Mouse (Mus musculus): ENCODE data around the gene Dusp22. TPM values are rescaled to one million over a fixed set of nuclear protein-coding genes. Genes with fewer than 3 reads are reported as not detected.

Gene Dusp22
- polyA plus RNA-seq, 1 experiment from 2014 or later = 16.8 TPM

DNA sequence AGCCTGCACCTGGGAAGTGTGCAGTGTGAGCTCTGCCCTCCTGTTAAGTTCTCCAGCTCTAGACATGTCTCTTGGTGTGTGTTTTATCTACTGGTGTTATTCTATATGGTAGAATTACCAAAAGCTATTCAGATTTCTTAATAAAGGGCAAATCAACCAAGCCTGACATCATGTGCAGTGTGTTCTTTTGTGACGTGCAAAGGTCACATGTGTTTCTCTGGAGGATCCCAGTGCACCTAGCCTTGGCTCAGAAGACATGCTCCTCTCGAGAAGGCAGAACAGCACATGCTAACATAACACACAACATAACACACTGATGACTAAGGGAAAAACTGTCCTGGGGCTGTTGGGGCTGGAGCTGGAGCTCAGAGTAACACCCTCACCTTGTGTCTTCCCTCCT lies 51.3 kb downstream of the Dusp22 start:
- Histone ChIP-seq H3K4me3 (replicated peaks) (no peak overlapping the region), H3K4me2 (replicated peaks) (no peak overlapping the region), H3K36me3 (no peaks in the 10 kb centered on the region), H3K4me1 (replicated peaks) (no peaks in the 10 kb centered on the region), H3K9ac (no peak overlapping the region), H3K27me3 (replicated peaks) (no peaks in the 10 kb centered on the region), H3K9me3 (no peaks in the 10 kb centered on the region), H3K27ac (no peak overlapping the region)
- 80% methylated on average over 2 of the region's 2 CpGs for WGBS
- ATAC-seq = no peak

DNA sequence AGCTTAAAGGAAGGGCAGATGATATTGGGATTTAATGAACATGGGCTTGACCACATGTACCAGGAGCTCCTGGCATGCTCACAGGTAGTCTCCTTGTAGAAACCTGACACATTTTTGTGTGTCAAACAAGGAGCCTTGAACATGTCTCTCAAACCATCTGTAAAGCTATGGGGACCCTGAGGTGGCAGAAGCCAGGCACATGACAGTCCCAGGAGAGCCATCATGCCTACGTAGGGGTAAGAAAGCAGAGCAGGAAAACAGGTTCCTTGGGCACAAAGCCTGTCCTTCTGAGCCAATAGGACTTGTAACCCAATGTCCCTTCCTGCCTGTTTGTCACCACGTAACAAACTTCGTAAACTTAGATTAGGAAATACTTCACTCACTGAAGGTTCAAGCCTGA lies 51.9 kb downstream of the Dusp22 start:
- no peak overlapping the region for H3K27ac ChIP-seq
- no peaks in the 10 kb centered on the region for H3K36me3 ChIP-seq
- H3K4me1 ChIP-seq (replicated peaks) = no peaks in the 10 kb centered on the region
- no peak overlapping the region for H3K9ac ChIP-seq
- H3K27me3 ChIP-seq (replicated peaks) = no peaks in the 10 kb centered on the region
- H3K4me2 ChIP-seq (replicated peaks) = no peak overlapping the region
- 92% methylated on average over 3 of the region's 3 CpGs for WGBS
- H3K4me3 ChIP-seq (replicated peaks) = no peak overlapping the region
- no peaks in the 10 kb centered on the region for H3K9me3 ChIP-seq
- no peak for ATAC-seq

DNA sequence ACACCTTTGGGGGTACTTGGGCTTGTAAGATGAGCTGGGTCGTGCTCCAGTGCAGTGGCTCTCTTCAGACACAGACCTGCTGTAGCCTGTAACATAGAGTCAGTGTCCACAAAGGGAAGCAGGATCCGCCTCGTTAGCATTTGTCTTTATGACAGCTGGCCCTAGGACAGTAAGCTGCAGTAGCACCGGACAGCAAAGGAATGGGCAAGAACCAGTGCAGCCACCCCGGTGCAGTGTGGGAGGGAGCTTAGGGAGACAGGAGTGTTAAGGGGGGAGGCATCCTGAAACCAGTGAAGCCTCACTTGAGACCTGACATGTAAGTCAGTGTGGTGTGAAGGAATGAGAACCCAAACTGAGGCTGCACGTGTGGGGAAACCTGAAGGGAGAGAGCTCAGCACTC lies 52.5 kb downstream of the Dusp22 start:
- no peak overlapping the region for H3K4me2 ChIP-seq (replicated peaks)
- H3K9ac ChIP-seq = no peak overlapping the region
- H3K27ac ChIP-seq = no peak overlapping the region
- H3K27me3 ChIP-seq (replicated peaks) = no peaks in the 10 kb centered on the region
- no peak overlapping the region for H3K4me3 ChIP-seq (replicated peaks)
- H3K4me1 ChIP-seq (replicated peaks) = no peaks in the 10 kb centered on the region
- no peaks in the 10 kb centered on the region for H3K36me3 ChIP-seq
- ATAC-seq = no peak
- H3K9me3 ChIP-seq = no peaks in the 10 kb centered on the region
- 71% methylated on average over 6 of the region's 6 CpGs for WGBS

DNA sequence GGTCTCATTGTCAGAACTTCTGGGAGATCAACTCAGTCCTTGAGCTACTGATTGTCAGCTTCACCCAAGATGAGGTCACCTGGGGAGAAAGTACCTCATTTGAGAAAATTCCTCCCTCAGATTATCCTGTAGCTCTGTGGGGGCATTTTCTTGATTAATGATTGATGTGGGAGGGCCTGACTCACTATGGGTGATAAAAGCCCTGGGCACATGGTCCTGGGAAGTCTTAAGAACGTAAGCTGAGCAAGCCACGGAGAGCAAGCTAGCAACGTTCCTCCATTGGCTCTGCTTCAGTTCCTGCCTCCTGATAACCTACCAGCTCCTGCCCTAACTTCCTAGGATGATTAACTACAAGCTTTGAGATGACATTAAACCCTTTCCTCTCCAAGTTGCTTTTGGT lies 53.8 kb downstream of the Dusp22 start:
- Histone ChIP-seq H3K4me2 (replicated peaks) (no peak overlapping the region), H3K27me3 (replicated peaks) (no peaks in the 10 kb centered on the region), H3K4me3 (replicated peaks) (no peak overlapping the region), H3K9ac (no peak overlapping the region), H3K36me3 (no peaks in the 10 kb centered on the region), H3K9me3 (no peaks in the 10 kb centered on the region), H3K4me1 (replicated peaks) (no peaks in the 10 kb centered on the region), H3K27ac (no peak overlapping the region)
- ATAC-seq = no peak
- 47% methylated on average over 3 of the region's 3 CpGs for WGBS

DNA sequence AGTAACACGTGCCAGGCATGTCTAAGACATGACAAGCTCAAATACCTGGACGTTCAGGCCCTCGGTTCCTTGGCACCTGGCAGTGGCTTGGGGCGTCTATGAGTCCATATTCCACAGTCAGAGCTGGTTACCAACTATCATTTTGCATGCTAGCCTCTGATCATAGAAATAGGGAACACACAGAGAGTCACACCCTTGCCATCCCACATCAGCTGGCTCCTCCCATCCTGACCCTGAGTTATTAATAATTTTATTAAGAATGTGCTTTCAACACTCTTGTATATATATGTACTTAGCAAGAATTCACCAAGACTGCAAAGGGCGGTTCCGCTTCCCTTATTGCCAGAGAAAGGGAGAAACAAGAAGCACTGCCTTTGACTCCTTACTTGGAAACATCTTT lies 54.8 kb downstream of the Dusp22 start:
- WGBS = 72% methylated on average over 6 of the region's 6 CpGs
- Histone ChIP-seq H3K27me3 (replicated peaks) (no peaks in the 10 kb centered on the region), H3K27ac (no peak overlapping the region), H3K4me2 (replicated peaks) (no peak overlapping the region), H3K9ac (no peak overlapping the region), H3K36me3 (no peaks in the 10 kb centered on the region), H3K9me3 (no peaks in the 10 kb centered on the region), H3K4me3 (replicated peaks) (no peak overlapping the region), H3K4me1 (replicated peaks) (no peaks in the 10 kb centered on the region)
- no peak for ATAC-seq

DNA sequence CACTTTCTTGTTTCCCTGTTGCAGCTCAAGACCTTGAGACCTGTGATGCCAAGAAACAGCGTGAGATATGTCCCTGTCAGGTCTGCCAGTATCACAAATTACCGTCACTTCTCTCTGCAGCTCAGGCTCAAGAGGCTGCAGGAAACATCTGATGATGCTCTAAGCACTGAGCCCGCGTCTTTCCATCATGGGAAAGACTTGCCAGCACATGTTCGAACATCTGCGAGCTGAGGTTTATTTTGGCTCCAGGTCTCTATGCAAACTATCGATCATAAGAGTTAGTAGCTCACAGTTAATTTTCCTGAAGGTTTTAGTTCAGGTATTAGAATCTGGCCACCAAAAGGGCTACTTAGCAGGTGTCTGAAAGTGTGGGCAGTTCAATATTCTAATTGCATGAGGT lies 55.3 kb downstream of the Dusp22 start:
- ATAC-seq = no peak
- H3K27me3 ChIP-seq (replicated peaks) = no peaks in the 10 kb centered on the region
- no peak overlapping the region for H3K9ac ChIP-seq
- H3K9me3 ChIP-seq = no peaks in the 10 kb centered on the region
- no peak overlapping the region for H3K4me2 ChIP-seq (replicated peaks)
- no peak overlapping the region for H3K27ac ChIP-seq
- H3K4me1 ChIP-seq (replicated peaks) = no peaks in the 10 kb centered on the region
- 82% methylated on average over 7 of the region's 7 CpGs for WGBS
- no peaks in the 10 kb centered on the region for H3K36me3 ChIP-seq
- H3K4me3 ChIP-seq (replicated peaks) = no peak overlapping the region

DNA sequence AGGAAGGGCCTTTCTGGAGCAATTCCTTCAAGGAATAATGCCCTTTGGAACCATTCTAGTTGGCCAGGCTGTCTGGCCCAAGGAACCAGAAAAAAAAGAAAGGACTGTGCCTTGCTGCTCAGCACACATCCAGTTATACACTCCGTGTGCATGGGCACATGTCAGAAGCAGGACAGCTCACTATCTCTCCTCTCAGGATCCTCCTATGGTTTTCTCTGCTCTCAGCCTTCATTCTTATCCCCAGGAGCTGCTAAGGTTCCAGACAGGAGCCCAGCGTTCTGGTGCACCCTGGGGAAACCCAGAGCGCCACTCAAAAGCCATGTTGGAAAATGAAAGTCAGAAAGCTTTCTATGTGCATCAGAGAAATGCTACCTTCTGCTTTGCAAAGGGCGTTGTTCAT lies 55.8 kb downstream of the Dusp22 start:
- Histone ChIP-seq H3K27ac (no peak overlapping the region), H3K9ac (no peak overlapping the region), H3K4me2 (replicated peaks) (no peak overlapping the region), H3K36me3 (no peaks in the 10 kb centered on the region), H3K4me3 (replicated peaks) (no peak overlapping the region), H3K27me3 (replicated peaks) (no peaks in the 10 kb centered on the region), H3K9me3 (no peaks in the 10 kb centered on the region), H3K4me1 (replicated peaks) (no peaks in the 10 kb centered on the region)
- no peak for ATAC-seq
- WGBS = 86% methylated on average over 4 of the region's 4 CpGs

DNA sequence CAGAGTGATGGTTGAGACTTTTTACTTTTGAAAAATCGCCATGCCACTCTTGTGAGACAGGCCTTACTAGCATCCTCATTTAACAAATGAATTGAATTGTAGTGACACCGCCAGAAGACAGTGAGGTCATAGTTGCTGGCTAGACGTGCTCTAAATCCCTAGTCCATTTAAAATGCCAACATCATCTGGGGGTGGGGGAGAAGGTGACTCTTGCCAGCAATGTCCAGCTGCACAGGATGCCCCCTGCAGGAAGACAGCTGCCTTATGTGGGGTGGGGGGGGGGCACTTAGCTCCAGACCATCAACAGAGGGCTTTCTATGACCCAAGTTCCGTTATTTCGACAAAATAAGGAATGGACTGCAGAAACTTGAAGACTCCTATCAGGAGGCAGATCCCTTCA lies 56.8 kb downstream of the Dusp22 start:
- Histone ChIP-seq H3K4me2 (replicated peaks) (no peak overlapping the region), H3K27ac (no peak overlapping the region)
- WGBS = 73% methylated on average over 5 of the region's 5 CpGs

DNA sequence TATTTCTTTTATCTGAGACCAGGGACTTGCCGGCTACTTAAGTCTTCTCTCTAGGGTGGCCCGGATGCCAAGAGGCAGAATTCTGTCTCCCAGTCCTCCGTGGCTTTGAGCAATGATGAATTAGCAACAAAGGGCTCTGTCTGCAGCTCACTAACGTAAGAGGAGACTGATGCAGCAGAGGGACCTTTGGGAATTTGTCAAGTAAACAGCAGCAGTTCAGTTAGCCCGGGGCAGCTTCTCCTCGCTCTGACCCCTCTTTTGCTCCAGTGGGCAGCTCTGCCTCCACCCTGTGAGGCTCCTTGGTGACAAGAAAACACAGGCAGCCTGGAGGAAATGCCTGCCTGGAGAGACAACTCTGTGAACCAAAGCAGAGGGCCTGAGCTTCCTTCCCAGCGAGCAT lies 62.8 kb downstream of the Dusp22 start:
- H3K9ac ChIP-seq = no peak overlapping the region
- no peak for ATAC-seq

More for the DNA sequence above, 56.8 kb downstream of the Dusp22 start:
- no peak overlapping the region for H3K9ac ChIP-seq
- no peaks in the 10 kb centered on the region for H3K27me3 ChIP-seq (replicated peaks)
- no peak for ATAC-seq
- no peaks in the 10 kb centered on the region for H3K36me3 ChIP-seq
- no peaks in the 10 kb centered on the region for H3K4me1 ChIP-seq (replicated peaks)
- H3K9me3 ChIP-seq = no peaks in the 10 kb centered on the region
- no peak overlapping the region for H3K4me3 ChIP-seq (replicated peaks)

DNA sequence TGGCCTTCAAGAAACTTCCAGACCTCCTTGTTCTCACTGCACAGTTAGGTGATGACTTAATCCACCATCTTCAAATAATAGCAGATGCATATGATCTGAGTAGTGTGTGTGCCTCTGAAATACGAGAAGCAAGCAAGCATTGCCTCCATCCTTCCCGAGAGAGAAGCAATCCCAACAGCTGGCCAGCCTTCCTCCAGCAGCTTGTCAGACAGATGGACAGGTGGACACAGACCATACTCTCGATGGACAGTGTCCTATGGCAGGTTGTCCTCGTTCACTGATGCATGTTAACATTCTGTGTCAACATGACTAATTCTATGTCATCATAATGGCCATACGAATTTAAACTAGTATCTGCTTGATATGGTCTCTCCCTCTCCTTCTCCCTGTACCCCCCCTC lies 63.5 kb downstream of the Dusp22 start:
- Histone ChIP-seq H3K27me3 (replicated peaks) (no peaks in the 10 kb centered on the region), H3K36me3 (no peaks in the 10 kb centered on the region), H3K9me3 (no peaks in the 10 kb centered on the region), H3K4me2 (replicated peaks) (no peak overlapping the region), H3K4me1 (replicated peaks) (peaks cover 6% of the 10 kb centered on the region; the same call in 1 of the 2 replicates), H3K9ac (no peak overlapping the region), H3K27ac (no peak overlapping the region), H3K4me3 (replicated peaks) (no peak overlapping the region)
- ATAC-seq = no peak
- WGBS = 33% methylated on average over 5 of the region's 5 CpGs

More for the DNA sequence above, 62.8 kb downstream of the Dusp22 start:
- no peak overlapping the region for H3K4me3 ChIP-seq (replicated peaks)
- no peak overlapping the region for H3K4me2 ChIP-seq (replicated peaks)
- peaks cover 6% of the 10 kb centered on the region; the same call in 1 of the 2 replicates for H3K4me1 ChIP-seq (replicated peaks)
- H3K27me3 ChIP-seq (replicated peaks) = no peaks in the 10 kb centered on the region
- H3K9me3 ChIP-seq = no peaks in the 10 kb centered on the region
- no peak overlapping the region for H3K27ac ChIP-seq
- no peaks in the 10 kb centered on the region for H3K36me3 ChIP-seq
- 14% methylated on average over 7 of the region's 7 CpGs for WGBS

DNA sequence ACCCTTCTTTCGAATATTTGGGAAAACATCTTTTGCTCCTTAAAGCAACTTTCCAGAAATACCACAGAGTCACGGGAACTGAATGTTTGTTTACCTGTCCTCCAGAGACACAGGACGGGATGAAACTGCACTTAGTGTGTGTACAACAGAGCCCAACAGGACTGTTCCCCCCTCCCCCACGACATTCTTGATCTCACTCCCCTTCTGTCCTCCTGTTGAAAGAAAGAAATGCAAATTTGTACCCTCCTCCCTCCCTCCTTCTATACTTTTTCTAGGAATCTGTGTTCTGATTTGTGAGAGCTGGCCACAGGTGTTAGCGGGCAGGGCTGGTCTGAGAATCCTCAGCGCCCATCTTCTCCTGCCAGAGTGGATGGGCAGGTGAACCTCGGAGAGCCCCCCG lies 64.1 kb downstream of the Dusp22 start:
- no peaks in the 10 kb centered on the region for H3K36me3 ChIP-seq
- H3K9ac ChIP-seq = no peak overlapping the region
- no peaks in the 10 kb centered on the region for H3K27me3 ChIP-seq (replicated peaks)
- H3K27ac ChIP-seq = no peak overlapping the region
- no peak for ATAC-seq
- H3K4me3 ChIP-seq (replicated peaks) = no peak overlapping the region
- H3K9me3 ChIP-seq = no peaks in the 10 kb centered on the region
- H3K4me1 ChIP-seq (replicated peaks) = peaks cover 6% of the 10 kb centered on the region; the same call in 1 of the 2 replicates
- WGBS = 55% methylated on average over 8 of the region's 8 CpGs
- H3K4me2 ChIP-seq (replicated peaks) = no peak overlapping the region

DNA sequence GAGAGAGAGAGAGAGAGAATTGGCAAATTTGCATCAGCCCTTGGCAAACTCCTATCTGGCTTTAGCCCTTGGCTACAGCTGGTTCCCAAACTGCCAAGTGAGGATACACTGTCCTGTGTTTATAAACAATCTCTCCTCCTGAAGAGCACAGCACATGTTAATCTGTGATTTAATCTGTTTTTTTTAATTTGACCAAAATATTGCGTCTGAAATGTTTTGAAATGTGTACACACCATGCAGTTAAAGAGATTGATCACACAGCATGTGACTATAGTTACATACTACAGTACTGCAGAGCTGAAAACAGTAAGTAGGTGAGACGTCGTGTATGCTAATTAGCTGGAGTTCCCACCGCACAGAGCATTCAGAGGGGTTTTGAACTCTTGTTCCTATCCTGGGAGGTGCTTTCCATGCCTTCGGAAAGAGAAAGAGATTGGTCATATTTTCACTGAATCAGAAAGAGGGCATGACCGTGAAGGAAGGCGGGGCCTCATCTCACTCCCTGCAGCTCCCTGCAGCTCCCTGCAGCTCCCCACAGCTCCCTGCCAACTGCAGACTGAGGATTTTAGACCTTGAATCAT lies 65.0 kb downstream of the Dusp22 start:
- WGBS = 23% methylated on average over 7 of the region's 7 CpGs
- Histone ChIP-seq H3K9me3 (no peaks in the 10 kb centered on the region), H3K36me3 (no peaks in the 10 kb centered on the region), H3K27ac (no peak overlapping the region), H3K27me3 (replicated peaks) (no peaks in the 10 kb centered on the region), H3K9ac (no peak overlapping the region), H3K4me1 (replicated peaks) (peaks cover 6% of the 10 kb centered on the region; the same call in 1 of the 2 replicates), H3K4me3 (replicated peaks) (no peak overlapping the region), H3K4me2 (replicated peaks) (0 out of 2 replicates have a peak overlapping the region, but pooled peaks have one; percentile 14)
- no peak for ATAC-seq

DNA sequence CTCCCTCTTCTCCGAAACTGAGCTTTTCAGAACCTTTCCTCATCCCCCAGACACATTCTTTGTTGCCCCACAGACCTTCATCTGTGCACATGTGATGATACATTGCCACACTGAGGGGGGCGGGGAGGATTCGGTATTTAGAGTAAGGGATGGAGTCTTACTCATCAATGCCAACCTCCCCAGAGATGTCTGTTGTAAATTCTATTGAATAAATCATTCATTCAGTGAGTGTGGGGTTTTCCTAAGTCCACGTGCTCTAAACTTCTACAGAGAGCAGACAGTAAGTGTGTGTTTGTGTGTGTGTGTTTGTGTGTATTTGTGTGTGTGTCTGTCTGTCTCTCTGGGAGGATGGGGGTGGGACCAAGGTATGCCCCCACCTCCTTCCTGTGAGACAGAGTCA lies 67.1 kb downstream of the Dusp22 start:
- H3K9me3 ChIP-seq = no peaks in the 10 kb centered on the region
- H3K4me2 ChIP-seq (replicated peaks) = no peak overlapping the region
- H3K36me3 ChIP-seq = no peaks in the 10 kb centered on the region
- no peak overlapping the region for H3K9ac ChIP-seq
- H3K4me1 ChIP-seq (replicated peaks) = peaks cover 6% of the 10 kb centered on the region; the same call in 1 of the 2 replicates
- H3K27me3 ChIP-seq (replicated peaks) = no peaks in the 10 kb centered on the region
- no peak for ATAC-seq
- H3K4me3 ChIP-seq (replicated peaks) = no peak overlapping the region
- no peak overlapping the region for H3K27ac ChIP-seq
- 85% methylated on average over 4 of the region's 4 CpGs for whole genome bisulfite sequencing
